Mouse (Mus musculus) C2C12 (cell line): ENCODE data around the gene Ache. TPM values are rescaled to one million over a fixed set of nuclear protein-coding genes. Genes with fewer than 3 reads are reported as not detected.

Experiments used
- H3K27me3 ChIP-seq: one replicate; pipeline ENCODE4 v1.6.1; 2011; ENCODE audit not compliant: control insufficient read depth, insufficient read depth, insufficient read length
- H3K36me3 ChIP-seq: one replicate; pipeline ENCODE4 v1.6.1; 2011; ENCODE audit not compliant: control insufficient read depth, insufficient read depth
- H3K4me3 ChIP-seq: one replicate; pipeline ENCODE4 v1.5.1; 2011; ENCODE audit warnings: mild to moderate bottlenecking, control low read depth; ENCODE audit not compliant: poor library complexity, insufficient read depth, severe bottlenecking
- H3K79me2 ChIP-seq: one replicate; pipeline ENCODE4 v1.6.1; 2011; ENCODE audit not compliant: control insufficient read depth, insufficient read depth
- H3K79me3 ChIP-seq: one replicate; pipeline ENCODE4 v1.6.1; 2011; ENCODE audit warnings: low read depth, control low read depth
- H3ac ChIP-seq: one replicate; pipeline ENCODE3; 2011; ENCODE audit warnings: low read depth; ENCODE audit not compliant: control insufficient read depth, insufficient read length
- CEBPB ChIP-seq: IDR thresholded peaks from one replicate; pipeline ENCODE4 v1.6.1; 2011; ENCODE audit warnings: low read depth, mild to moderate bottlenecking, control low read depth, moderate library complexity
- CTCF ChIP-seq: IDR thresholded peaks from one replicate; pipeline ENCODE4 v1.5.1; 2011; ENCODE audit not compliant: control insufficient read depth, insufficient read depth, insufficient read length
- FOSL1 ChIP-seq: IDR thresholded peaks from one replicate; pipeline ENCODE4 v1.8.0; 2011; ENCODE audit warnings: mild to moderate bottlenecking, low read length; ENCODE audit not compliant: poor library complexity, insufficient read depth, severe bottlenecking
- MAX ChIP-seq: IDR thresholded peaks from one replicate; pipeline ENCODE4 v1.6.1; 2011; ENCODE audit warnings: mild to moderate bottlenecking, control low read depth
- MYOD1 ChIP-seq: IDR thresholded peaks from one replicate; pipeline ENCODE4 v1.6.1; 2011; ENCODE audit warnings: low read depth; ENCODE audit not compliant: control insufficient read depth, insufficient read length
- MYOG ChIP-seq: IDR thresholded peaks from one replicate; pipeline ENCODE4 v1.6.1; 2011; ENCODE audit not compliant: control insufficient read depth, insufficient read length; ENCODE audit errors: extremely low read depth
- USF1 ChIP-seq: IDR thresholded peaks from one replicate; pipeline ENCODE4 v1.6.1; 2011; ENCODE audit warnings: low read depth, mild to moderate bottlenecking, control low read depth, moderate library complexity
- polyA plus RNA-seq: library from polyadenylated mRNA; unstranded; fragments of >200 nt; fragmentation: generic; extraction: Trizol; gene quantifications from one replicate; pipeline ENCODE4 v1.2.1, GENCODE M21; 2012; ENCODE audit warnings: missing spikeins

Ache gene
- polyA plus RNA-seq, 1 experiment = 0.06 TPM

GRCm38 (mm10) chr5:137301253-137301652 lies 13.9 kb downstream of the Ache start:
- Histone ChIP-seq H3K36me3 (peaks cover 90% of the 10 kb centered on the region), H3K79me3 (peaks cover 38% of the 10 kb centered on the region), H3K27me3 (no peaks in the 10 kb centered on the region), H3K79me2 (peaks cover 41% of the 10 kb centered on the region), H3K4me3 (no peak overlapping the region), H3ac (no peak overlapping the region)
- TF ChIP-seq FOSL1 = no peak
- TF ChIP-seq CEBPB = no peak
- TF ChIP-seq MYOD1 = no peak
- TF ChIP-seq MYOG = no peak
- no peak for TF ChIP-seq MAX
- TF ChIP-seq CTCF = no peak
- TF ChIP-seq USF1 = no peak

- Histone ChIP-seq H3K79me2 (peaks cover 60% of the 10 kb centered on the region), H3K4me3 (no peak overlapping the region), H3K79me3 (peaks cover 48% of the 10 kb centered on the region), H3ac (no peak overlapping the region), H3K27me3 (no peaks in the 10 kb centered on the region), H3K36me3 (peaks cover 71% of the 10 kb centered on the region)
- no peak for TF ChIP-seq MAX
- no peak for TF ChIP-seq CEBPB
- TF ChIP-seq CTCF = no peak
- TF ChIP-seq MYOG = no peak
- no peak for TF ChIP-seq MYOD1
- no peak for TF ChIP-seq FOSL1
- TF ChIP-seq USF1 = no peak
Observed at GRCm38 (mm10) chr5:137303609-137304008, 16.3 kb downstream of the Ache start.

DNA sequence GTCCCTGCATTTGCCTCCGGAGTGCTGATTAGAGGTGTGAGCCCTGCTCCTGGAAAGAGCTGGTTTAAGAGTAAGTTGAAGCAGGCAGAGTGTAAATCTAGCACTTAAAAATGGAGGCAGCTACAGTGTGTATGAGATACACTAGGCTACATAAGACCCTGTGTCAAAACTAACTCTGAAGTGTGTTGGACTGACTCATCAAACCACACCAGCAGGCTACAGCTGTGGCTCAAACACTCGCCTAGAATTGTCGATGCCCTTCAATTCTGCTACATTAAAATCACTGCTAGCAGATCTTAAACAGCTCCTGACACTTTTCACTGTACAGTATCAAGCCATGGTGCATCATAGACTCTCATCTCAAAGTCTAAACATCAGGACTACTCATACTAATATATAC lies 16.8 kb downstream of the Ache start:
- Histone ChIP-seq H3K27me3 (no peaks in the 10 kb centered on the region), H3ac (no peak overlapping the region), H3K79me2 (peaks cover 64% of the 10 kb centered on the region), H3K4me3 (no peak overlapping the region), H3K79me3 (peaks cover 48% of the 10 kb centered on the region), H3K36me3 (peaks cover 71% of the 10 kb centered on the region)
- no peak for TF ChIP-seq MYOG
- no peak for TF ChIP-seq FOSL1
- TF ChIP-seq CEBPB = no peak
- no peak for TF ChIP-seq CTCF
- no peak for TF ChIP-seq MAX
- TF ChIP-seq USF1 = no peak
- TF ChIP-seq MYOD1 = no peak

DNA sequence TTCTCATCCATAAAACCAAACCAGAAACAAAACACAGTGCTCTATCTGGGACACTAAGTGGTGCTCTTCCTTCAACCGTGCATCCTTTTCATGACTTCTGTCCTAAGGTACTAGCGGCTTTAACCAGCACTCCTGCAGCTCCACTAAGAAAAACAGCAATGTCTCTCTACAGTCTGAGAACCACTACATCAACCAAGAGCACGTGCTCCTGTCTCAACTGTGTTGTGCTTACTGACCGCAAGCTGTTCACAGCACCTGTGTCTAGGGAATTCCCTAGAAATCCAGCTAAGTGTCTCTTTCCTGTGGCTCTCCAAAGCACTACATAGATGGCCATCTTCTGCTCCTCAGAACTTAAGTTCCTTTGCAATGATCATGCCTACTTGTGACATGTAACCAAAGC lies 17.5 kb downstream of the Ache start:
- Histone ChIP-seq H3K36me3 (peaks cover 71% of the 10 kb centered on the region), H3K79me3 (peaks cover 48% of the 10 kb centered on the region), H3K79me2 (peaks cover 70% of the 10 kb centered on the region), H3ac (no peak overlapping the region), H3K27me3 (no peaks in the 10 kb centered on the region), H3K4me3 (no peak overlapping the region)
- no peak for TF ChIP-seq USF1
- TF ChIP-seq MYOG = no peak
- no peak for TF ChIP-seq FOSL1
- no peak for TF ChIP-seq MAX
- TF ChIP-seq MYOD1 = no peak
- TF ChIP-seq CEBPB = no peak

DNA sequence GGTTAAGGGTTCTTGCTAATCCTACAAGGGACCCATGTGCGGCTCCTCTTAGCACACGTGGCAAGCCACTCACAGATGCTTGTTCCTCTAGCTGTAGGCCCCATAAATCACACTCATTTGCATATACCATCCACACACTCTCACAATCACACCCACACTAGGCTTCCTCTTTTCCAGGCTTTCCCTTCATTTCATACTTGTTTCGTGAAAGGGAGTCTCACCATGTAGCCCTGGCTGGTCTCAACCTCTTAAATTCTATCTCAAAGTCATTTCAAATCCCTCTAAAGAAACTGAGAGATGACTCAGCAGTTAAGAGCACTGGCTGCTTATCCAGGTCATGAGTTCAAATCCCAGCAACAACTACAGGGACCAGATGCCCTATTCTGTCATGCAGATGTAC lies 18.5 kb downstream of the Ache start:
- H3K4me3 ChIP-seq = peak overlapping the region; percentile 80
- no peaks in the 10 kb centered on the region for H3K27me3 ChIP-seq
- H3ac ChIP-seq = no peak overlapping the region
- peaks cover 71% of the 10 kb centered on the region for H3K36me3 ChIP-seq
- no peak for TF ChIP-seq CEBPB
- TF ChIP-seq FOSL1 = no peak
- no peak for TF ChIP-seq MYOD1
- no peak for TF ChIP-seq USF1
- TF ChIP-seq MYOG = no peak
- TF ChIP-seq CTCF = no peak
- no peak for TF ChIP-seq MAX
- peaks cover 46% of the 10 kb centered on the region for H3K79me3 ChIP-seq
- peaks cover 78% of the 10 kb centered on the region for H3K79me2 ChIP-seq

- H3K79me2 ChIP-seq = peaks cover 81% of the 10 kb centered on the region
- H3K36me3 ChIP-seq = peaks cover 67% of the 10 kb centered on the region
- peaks cover 49% of the 10 kb centered on the region for H3K79me3 ChIP-seq
- TF ChIP-seq MYOD1 (no peak), CEBPB (no peak), FOSL1 (no peak), MAX (no peak), CTCF (no peak), USF1 (no peak), MYOG (no peak)
- peak overlapping the region; percentile 93 for H3ac ChIP-seq
- H3K27me3 ChIP-seq = no peaks in the 10 kb centered on the region
- peak overlapping the region; percentile 80 for H3K4me3 ChIP-seq
Observed at GRCm38 (mm10) chr5:137306439-137307005, 19.2 kb downstream of the Ache start.
